Mouse (Mus musculus) C2C12 (cell line): ENCODE measurements at regions not wholly inside any gene's neighbourhood (a gene's known extent, or its start where the extent isn't known, plus 50 kb on each side); places are given as distances from the start of the nearest gene placed in this dataset.

Experiments
- MAX ChIP-seq: IDR thresholded peaks from one replicate; pipeline ENCODE4 v1.6.1; 2011; ENCODE audit warnings: mild to moderate bottlenecking, control low read depth
- MYOD1 ChIP-seq: IDR thresholded peaks from one replicate; pipeline ENCODE4 v1.6.1; 2011; ENCODE audit warnings: low read depth; ENCODE audit not compliant: control insufficient read depth, insufficient read length

GRCm38 (mm10) chr3:151905775-151906174, 68.3 kb upstream of the Ptgfr start:
- TF ChIP-seq MYOD1: no peak
- TF ChIP-seq MAX: no peak
